Mouse (Mus musculus): ENCODE results near the gene Tacc2.

Tacc2 gene

GRCm38 (mm10) chr7:130762071-130762897 lies 185.0 kb downstream of the Tacc2 start:
- peak; percentile 76 to 91 for DNase-seq (ENCODE audit: inconsistent age in 2 of 2, low spot score in 1 of 2)

GRCm38 (mm10) chr7:130764160-130764559 lies 186.9 kb downstream of the Tacc2 start:
- DNase-seq (ENCODE audit: inconsistent age in 2 of 2, low spot score in 1 of 2), result peak; percentile 53 to 84

GRCm38 (mm10) chr7:130766411-130767170 lies 189.4 kb downstream of the Tacc2 start:
- DNase-seq (ENCODE audit: inconsistent age in 2 of 2, low spot score in 1 of 2), result peak in 1 of 2 experiments; percentile 27

GRCm38 (mm10) chr7:130768151-130768550 lies 190.9 kb downstream of the Tacc2 start:
- peak in 1 of 2 experiments; percentile 15 for DNase-seq (ENCODE audit: inconsistent age in 2 of 2, low spot score in 1 of 2)

- peak; percentile 77 to 94 for DNase-seq (ENCODE audit: inconsistent age in 2 of 2, low spot score in 1 of 2)
Measured at GRCm38 (mm10) chr7:130770707-130771106, 193.5 kb downstream of the Tacc2 start.

DNA sequence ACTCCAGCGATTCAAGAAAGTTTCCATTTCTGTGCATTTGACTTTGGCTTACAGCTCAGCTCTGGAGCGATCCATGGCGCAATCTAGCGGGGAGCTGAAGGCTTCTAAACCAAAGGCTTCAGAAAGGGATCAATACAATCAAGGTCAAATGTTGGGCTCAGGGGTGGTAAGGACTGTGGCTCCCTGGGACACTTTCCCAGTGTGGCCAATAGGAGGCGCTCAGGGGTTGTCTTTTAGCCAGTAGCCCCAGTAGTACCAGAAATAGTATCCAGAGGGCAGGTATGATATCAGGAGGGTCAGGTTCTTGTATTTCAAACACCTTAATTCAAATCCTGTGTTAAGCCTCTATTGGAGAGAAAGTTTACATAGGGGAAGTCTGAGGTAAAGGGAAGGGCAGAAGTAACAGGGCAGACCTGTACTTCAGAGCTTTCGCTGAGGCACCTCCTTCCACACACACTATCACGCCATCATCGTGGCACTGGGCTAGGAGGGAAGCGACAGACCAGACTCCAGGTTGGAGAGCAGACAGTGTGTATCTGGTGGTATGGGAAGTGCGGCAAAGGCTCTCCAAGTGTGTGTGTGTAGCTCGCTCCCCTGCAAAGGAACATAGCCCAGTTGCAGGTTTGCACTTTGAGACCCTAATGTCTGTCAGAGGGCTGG lies 196.1 kb downstream of the Tacc2 start:
- peak; percentile 53 to 84 for DNase-seq (ENCODE audit: inconsistent age in 2 of 2, low spot score in 1 of 2)

GRCm38 (mm10) chr7:130773914-130774630 lies 196.8 kb downstream of the Tacc2 start, which contains the start of gene Btbd16:
TSS of gene Btbd16 (plus strand) at chr7:130774069.
- DNase-seq (ENCODE audit: inconsistent age in 2 of 2, low spot score in 1 of 2), result peak in 1 of 2 experiments; percentile 25

- DNase-seq (ENCODE audit: inconsistent age in 2 of 2, low spot score in 1 of 2), result no peak
Measured at GRCm38 (mm10) chr7:130780866-130781419, 203.7 kb downstream of the Tacc2 start.

DNA sequence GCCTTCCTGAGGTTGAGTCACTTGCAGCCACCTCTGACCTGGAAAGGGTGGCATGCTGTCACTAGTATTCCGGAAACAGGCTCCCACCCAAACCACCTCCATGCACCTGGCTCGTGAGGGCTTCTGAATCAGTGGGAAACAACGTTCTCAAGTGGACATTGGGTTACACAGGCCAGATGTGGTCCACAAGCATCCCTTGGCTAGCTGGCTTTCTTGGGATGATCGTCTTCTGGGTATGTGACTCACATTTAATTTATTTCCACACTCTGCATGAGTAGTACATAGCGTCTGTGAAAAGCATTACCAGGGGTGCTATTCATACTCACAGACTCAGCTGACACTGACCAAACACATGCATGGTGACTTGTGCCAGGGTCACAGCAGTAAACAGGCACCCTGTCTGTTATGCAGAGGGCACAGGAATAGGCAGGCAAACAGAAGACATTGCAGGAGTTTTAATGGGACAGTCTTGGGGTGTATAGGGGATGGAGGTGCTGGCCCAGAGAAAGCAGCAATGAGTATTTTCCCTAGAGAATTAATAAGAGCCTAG lies 205.3 kb downstream of the Tacc2 start:
- DNase-seq (ENCODE audit: inconsistent age in 2 of 2, low spot score in 1 of 2), result no peak

DNA sequence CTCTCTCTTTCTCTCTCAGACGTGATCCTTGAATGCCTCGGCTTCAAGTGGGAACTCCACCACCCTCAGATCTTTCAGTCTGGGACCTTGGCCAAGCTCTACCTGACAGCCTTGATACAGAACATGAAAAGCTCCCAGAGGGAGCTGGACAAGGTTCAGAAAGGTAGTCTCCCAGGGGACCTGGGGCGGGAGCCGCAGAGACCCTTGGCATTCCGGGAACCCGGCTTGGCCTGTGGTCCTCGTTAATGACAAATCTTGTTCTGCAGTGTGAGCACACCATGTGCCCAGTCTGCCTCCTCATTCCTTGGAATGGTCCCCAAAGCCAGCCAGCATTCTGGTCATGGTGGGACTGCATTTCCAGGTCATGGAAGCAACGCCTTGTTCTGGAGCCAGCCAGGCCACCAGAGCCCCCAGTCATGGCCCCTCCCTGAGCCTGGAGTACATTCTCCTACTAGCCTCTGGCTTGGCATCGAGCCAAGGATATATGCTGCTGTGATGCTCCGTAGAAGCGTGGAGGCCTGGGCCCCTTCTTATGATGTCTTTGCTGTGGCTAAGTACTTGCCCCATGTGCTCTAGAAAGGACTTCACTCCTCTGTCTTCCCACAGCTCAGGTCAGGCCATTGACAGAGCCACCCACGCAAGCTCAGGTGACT lies 208.8 kb downstream of the Tacc2 start:
- peak in 1 of 2 experiments; percentile 35 for DNase-seq (ENCODE audit: inconsistent age in 2 of 2, low spot score in 1 of 2)

DNA sequence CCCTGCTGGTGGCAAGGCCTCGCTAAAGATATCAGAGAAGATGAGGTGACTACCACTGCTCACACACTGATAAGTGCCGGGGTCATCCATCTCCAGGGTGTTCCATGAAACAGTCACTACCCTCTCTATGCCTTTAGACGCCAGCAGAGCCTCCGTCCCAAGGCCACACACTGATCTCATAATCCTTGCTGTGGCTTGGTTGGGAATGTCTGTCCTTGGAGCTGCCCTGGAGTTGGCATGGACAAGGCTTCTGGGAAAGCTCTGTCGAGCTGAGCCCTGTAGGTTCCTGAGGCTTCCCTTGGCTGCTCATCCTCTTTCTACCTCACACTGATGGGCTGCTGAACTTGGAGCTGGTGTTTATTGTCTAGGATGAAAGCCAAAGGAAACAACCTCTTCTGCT lies 209.5 kb downstream of the Tacc2 start:
- DNase-seq (ENCODE audit: inconsistent age in 2 of 2, low spot score in 1 of 2), result peak; percentile 89 to 92

GRCm38 (mm10) chr7:130787537-130787936 lies 210.3 kb downstream of the Tacc2 start:
- no peak for DNase-seq (ENCODE audit: inconsistent age in 2 of 2, low spot score in 1 of 2)

DNA sequence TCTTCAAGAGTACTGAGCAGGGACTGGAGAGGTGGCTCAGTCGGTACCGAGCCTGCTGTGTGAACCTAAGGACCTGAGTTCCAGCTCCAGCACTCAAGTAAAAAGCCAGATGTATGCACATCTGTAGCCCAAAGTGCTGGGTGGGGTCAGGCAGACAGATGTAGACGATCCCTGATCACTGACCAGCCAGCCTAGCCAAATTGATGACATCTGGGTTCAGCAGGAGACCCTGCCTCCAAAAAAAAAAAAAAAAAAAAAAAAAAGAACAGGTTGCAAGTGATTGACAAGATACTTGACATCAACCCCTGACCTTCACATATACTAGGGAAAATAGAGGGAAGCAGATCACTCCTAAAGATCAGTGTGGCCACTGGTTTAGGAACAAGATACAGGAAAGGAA lies 211.7 kb downstream of the Tacc2 start:
- DNase-seq (ENCODE audit: inconsistent age in 2 of 2, low spot score in 1 of 2), result no peak

DNA sequence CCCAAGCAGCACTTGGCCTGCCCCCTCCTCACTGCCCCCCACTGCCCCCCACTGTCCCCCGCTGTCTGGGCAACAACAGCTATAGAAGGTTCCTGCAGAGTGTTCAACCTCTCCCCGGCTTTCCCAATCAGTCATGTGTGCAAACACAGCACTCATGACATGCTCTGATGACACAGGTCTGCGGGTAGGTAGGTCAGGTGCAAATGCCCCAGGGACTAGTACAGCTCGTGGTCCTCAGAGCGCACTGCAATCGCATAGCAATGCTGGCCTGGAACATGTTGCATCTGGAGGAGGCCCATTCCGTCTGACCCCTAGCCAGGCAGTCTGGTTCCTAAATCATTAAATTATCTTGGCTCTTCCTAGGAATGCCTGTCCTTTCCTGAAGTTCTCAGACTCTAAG lies 212.2 kb downstream of the Tacc2 start:
- no peak for DNase-seq (ENCODE audit: inconsistent age in 2 of 2, low spot score in 1 of 2)

DNA sequence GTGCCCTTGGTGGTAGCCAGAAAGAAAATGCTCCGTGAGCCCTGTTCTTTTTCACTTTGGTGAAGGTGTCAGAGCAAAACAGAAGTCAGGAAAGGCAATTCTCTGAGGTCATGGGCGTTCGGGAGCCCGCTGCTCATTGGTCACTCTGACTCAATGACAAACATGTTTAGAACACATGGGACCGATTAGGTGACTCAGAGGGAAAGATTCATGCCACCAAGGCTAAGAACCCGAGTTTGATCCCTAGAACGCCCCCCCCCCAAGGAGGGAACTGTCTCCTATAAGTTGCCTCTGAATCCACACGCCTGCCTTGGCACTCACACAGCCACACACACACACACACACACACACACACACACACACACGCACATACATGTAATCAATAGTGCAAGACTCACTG lies 216.4 kb downstream of the Tacc2 start:
- peak in 1 of 2 experiments; percentile 65 for DNase-seq (ENCODE audit: inconsistent age in 2 of 2, low spot score in 1 of 2)

- no peak for DNase-seq (ENCODE audit: inconsistent age in 2 of 2, low spot score in 1 of 2)
Measured at GRCm38 (mm10) chr7:130796786-130797185, 219.5 kb downstream of the Tacc2 start.

- DNase-seq (ENCODE audit: inconsistent age in 2 of 2, low spot score in 1 of 2), result peak in 1 of 2 experiments; percentile 75
Measured at GRCm38 (mm10) chr7:130797524-130797923, 220.3 kb downstream of the Tacc2 start.

GRCm38 (mm10) chr7:130799418-130799817 lies 222.2 kb downstream of the Tacc2 start:
- no peak for DNase-seq (ENCODE audit: inconsistent age in 2 of 2, low spot score in 1 of 2)

DNA sequence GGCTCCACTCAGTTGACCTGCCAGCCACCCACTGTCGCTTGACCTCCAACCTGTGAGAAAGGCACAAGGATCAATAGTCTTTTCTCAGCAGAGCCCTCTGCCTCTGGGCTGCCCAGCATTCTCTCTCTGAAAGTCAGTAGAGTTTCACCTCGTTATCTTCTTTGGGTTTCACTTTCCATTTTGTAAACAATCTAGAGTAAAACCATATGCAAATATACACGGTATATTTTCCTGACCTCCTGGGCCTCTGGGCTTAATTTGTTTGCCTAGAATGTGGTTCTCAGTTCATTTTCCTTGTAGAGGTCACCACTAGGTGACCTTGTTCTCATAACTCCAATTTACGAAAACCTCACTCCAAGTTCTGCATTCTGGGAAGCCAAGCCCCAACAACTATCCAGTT lies 223.4 kb downstream of the Tacc2 start:
- no peak for DNase-seq (ENCODE audit: inconsistent age in 2 of 2, low spot score in 1 of 2)

DNA sequence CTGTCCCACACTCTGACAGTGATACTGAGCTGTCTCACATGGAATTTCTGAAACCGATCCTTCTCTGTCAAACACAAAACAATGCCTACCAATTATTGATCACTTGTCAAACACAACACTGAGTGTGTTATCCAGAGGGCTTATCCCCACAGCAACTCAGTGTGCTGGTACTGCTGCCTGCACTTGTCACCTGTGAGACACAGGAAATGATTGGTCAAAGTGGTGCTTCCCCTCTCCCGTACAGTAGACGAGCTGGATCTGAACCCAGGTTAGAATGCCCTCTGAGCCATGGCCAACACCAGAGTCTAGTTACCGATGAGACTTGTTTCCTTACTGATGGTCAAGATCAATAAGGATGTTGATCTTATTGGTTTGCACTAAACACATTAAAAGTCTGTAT lies 224.6 kb downstream of the Tacc2 start:
- DNase-seq (ENCODE audit: inconsistent age in 2 of 2, low spot score in 1 of 2), result no peak
